Mouse (Mus musculus): Measurements from ENCODE around the gene Gm42906.

The Gm42906 gene

GRCm38 (mm10) chr5:151071430-151071829 lies 356.5 kb downstream of the Gm42906 start:
- Histone ChIP-seq H3K27me3 (ENCODE audit: control insufficient read depth, insufficient read depth, low read length, poor library complexity, severe bottlenecking) (no peaks in the 10 kb centered on the region), H3K36me3 (ENCODE audit: control insufficient read depth, insufficient read depth, low read length, poor library complexity, severe bottlenecking) (no peaks in the 10 kb centered on the region; the same call in 1 of the 2 replicates)
- no peak for DNase-seq (ENCODE audit: low read depth, low spot score)

GRCm38 (mm10) chr5:151070896-151071295 lies 357.1 kb downstream of the Gm42906 start:
- no peak for DNase-seq (ENCODE audit: low read depth, low spot score)
- Histone ChIP-seq H3K27me3 (ENCODE audit: control insufficient read depth, insufficient read depth, low read length, poor library complexity, severe bottlenecking) (no peaks in the 10 kb centered on the region), H3K36me3 (ENCODE audit: control insufficient read depth, insufficient read depth, low read length, poor library complexity, severe bottlenecking) (no peaks in the 10 kb centered on the region; the same call in 1 of the 2 replicates)

- no peak for DNase-seq (ENCODE audit: low read depth, low spot score)
- no peaks in the 10 kb centered on the region for H3K27me3 ChIP-seq (ENCODE audit: control insufficient read depth, insufficient read depth, low read length, poor library complexity, severe bottlenecking)
Measured at GRCm38 (mm10) chr5:151069569-151069968, 358.4 kb downstream of the Gm42906 start.

GRCm38 (mm10) chr5:151066016-151066415 lies 361.9 kb downstream of the Gm42906 start:
- DNase-seq (ENCODE audit: low read depth, low spot score), result no peak

More at GRCm38 (mm10) chr5:151069569-151069968, 358.4 kb downstream of the Gm42906 start:
- no peaks in the 10 kb centered on the region; the same call in 1 of the 2 replicates for H3K36me3 ChIP-seq (ENCODE audit: control insufficient read depth, insufficient read depth, low read length, poor library complexity, severe bottlenecking)

GRCm38 (mm10) chr5:151065228-151065627 lies 362.7 kb downstream of the Gm42906 start:
- Histone ChIP-seq H3K27me3 (ENCODE audit: control insufficient read depth, insufficient read depth, low read length, poor library complexity, severe bottlenecking) (no peaks in the 10 kb centered on the region), H3K36me3 (ENCODE audit: control insufficient read depth, insufficient read depth, low read length, poor library complexity, severe bottlenecking) (no peaks in the 10 kb centered on the region)
- no peak for DNase-seq (ENCODE audit: low read depth, low spot score)

More at GRCm38 (mm10) chr5:151066016-151066415, 361.9 kb downstream of the Gm42906 start:
- H3K36me3 ChIP-seq (ENCODE audit: control insufficient read depth, insufficient read depth, low read length, poor library complexity, severe bottlenecking), result no peaks in the 10 kb centered on the region
- no peaks in the 10 kb centered on the region for H3K27me3 ChIP-seq (ENCODE audit: control insufficient read depth, insufficient read depth, low read length, poor library complexity, severe bottlenecking)

GRCm38 (mm10) chr5:151061942-151062341 lies 366.0 kb downstream of the Gm42906 start:
- H3K27me3 ChIP-seq (ENCODE audit: control insufficient read depth, insufficient read depth, low read length, poor library complexity, severe bottlenecking), result no peaks in the 10 kb centered on the region
- DNase-seq (ENCODE audit: low read depth, low spot score), result no peak
- no peaks in the 10 kb centered on the region for H3K36me3 ChIP-seq (ENCODE audit: control insufficient read depth, insufficient read depth, low read length, poor library complexity, severe bottlenecking)

- Histone ChIP-seq H3K36me3 (ENCODE audit: control insufficient read depth, insufficient read depth, low read length, poor library complexity, severe bottlenecking) (no peaks in the 10 kb centered on the region), H3K27me3 (ENCODE audit: control insufficient read depth, insufficient read depth, low read length, poor library complexity, severe bottlenecking) (no peaks in the 10 kb centered on the region)
- DNase-seq (ENCODE audit: low read depth, low spot score), result no peak
Measured at GRCm38 (mm10) chr5:151060476-151060875, 367.5 kb downstream of the Gm42906 start.

- DNase-seq (ENCODE audit: low read depth, low spot score), result no peak
- no peaks in the 10 kb centered on the region for H3K27me3 ChIP-seq (ENCODE audit: control insufficient read depth, insufficient read depth, low read length, poor library complexity, severe bottlenecking)
- H3K36me3 ChIP-seq (ENCODE audit: control insufficient read depth, insufficient read depth, low read length, poor library complexity, severe bottlenecking), result no peaks in the 10 kb centered on the region
Measured at GRCm38 (mm10) chr5:151059772-151060171, 368.2 kb downstream of the Gm42906 start.

GRCm38 (mm10) chr5:151059352-151059751 lies 368.6 kb downstream of the Gm42906 start:
- H3K27me3 ChIP-seq (ENCODE audit: control insufficient read depth, insufficient read depth, low read length, poor library complexity, severe bottlenecking), result no peaks in the 10 kb centered on the region
- H3K36me3 ChIP-seq (ENCODE audit: control insufficient read depth, insufficient read depth, low read length, poor library complexity, severe bottlenecking), result no peaks in the 10 kb centered on the region
- DNase-seq (ENCODE audit: low read depth, low spot score), result no peak

- no peaks in the 10 kb centered on the region for H3K36me3 ChIP-seq (ENCODE audit: control insufficient read depth, insufficient read depth, low read length, poor library complexity, severe bottlenecking)
- H3K27me3 ChIP-seq (ENCODE audit: control insufficient read depth, insufficient read depth, low read length, poor library complexity, severe bottlenecking), result no peaks in the 10 kb centered on the region
- no peak for DNase-seq (ENCODE audit: low read depth, low spot score)
Measured at GRCm38 (mm10) chr5:151057716-151058115, 370.2 kb downstream of the Gm42906 start.

- Histone ChIP-seq H3K27me3 (ENCODE audit: control insufficient read depth, insufficient read depth, low read length, poor library complexity, severe bottlenecking) (no peaks in the 10 kb centered on the region), H3K36me3 (ENCODE audit: control insufficient read depth, insufficient read depth, low read length, poor library complexity, severe bottlenecking) (no peaks in the 10 kb centered on the region)
- no peak for DNase-seq (ENCODE audit: low read depth, low spot score)
Measured at GRCm38 (mm10) chr5:151056920-151057294, 371.1 kb downstream of the Gm42906 start.

- Histone ChIP-seq H3K27me3 (ENCODE audit: control insufficient read depth, insufficient read depth, low read length, poor library complexity, severe bottlenecking) (no peaks in the 10 kb centered on the region), H3K36me3 (ENCODE audit: control insufficient read depth, insufficient read depth, low read length, poor library complexity, severe bottlenecking) (no peaks in the 10 kb centered on the region)
- no peak for DNase-seq (ENCODE audit: low read depth, low spot score)
Measured at GRCm38 (mm10) chr5:151056255-151056919, 371.6 kb downstream of the Gm42906 start.

- DNase-seq (ENCODE audit: low read depth, low spot score), result no peak
- Histone ChIP-seq H3K27me3 (ENCODE audit: control insufficient read depth, insufficient read depth, low read length, poor library complexity, severe bottlenecking) (no peaks in the 10 kb centered on the region), H3K36me3 (ENCODE audit: control insufficient read depth, insufficient read depth, low read length, poor library complexity, severe bottlenecking) (no peaks in the 10 kb centered on the region)
Measured at GRCm38 (mm10) chr5:151055426-151056090, 372.4 kb downstream of the Gm42906 start.

GRCm38 (mm10) chr5:151054743-151055114 lies 373.2 kb downstream of the Gm42906 start:
- H3K27me3 ChIP-seq (ENCODE audit: control insufficient read depth, insufficient read depth, low read length, poor library complexity, severe bottlenecking), result no peaks in the 10 kb centered on the region
- DNase-seq (ENCODE audit: low read depth, low spot score), result no peak
- no peaks in the 10 kb centered on the region for H3K36me3 ChIP-seq (ENCODE audit: control insufficient read depth, insufficient read depth, low read length, poor library complexity, severe bottlenecking)

- no peaks in the 10 kb centered on the region for H3K36me3 ChIP-seq (ENCODE audit: control insufficient read depth, insufficient read depth, low read length, poor library complexity, severe bottlenecking)
- H3K27me3 ChIP-seq (ENCODE audit: control insufficient read depth, insufficient read depth, low read length, poor library complexity, severe bottlenecking), result no peaks in the 10 kb centered on the region
- DNase-seq (ENCODE audit: low read depth, low spot score), result no peak
Measured at GRCm38 (mm10) chr5:151054100-151054742, 373.7 kb downstream of the Gm42906 start.

Measured in splenic B cell, adult 2 months (primary cell).